Mouse (Mus musculus) bone marrow macrophage, adult 2 months (primary cell): ENCODE measurements around the gene Slc7a7.

Experiments
- CTCF ChIP-seq: IDR thresholded peaks from 2 replicates; pipeline ENCODE4 v1.5.1; 2012; ENCODE audit warnings: low read depth, mild to moderate bottlenecking, low read length, moderate library complexity
- POLR2A ChIP-seq: IDR thresholded peaks from 2 replicates; pipeline ENCODE4 v1.6.1; 2012; ENCODE audit warnings: mild to moderate bottlenecking, low read depth, low read length, borderline replicate concordance

- TF ChIP-seq CTCF (no peak), POLR2A (no peak)
These were observed 11.9 kb upstream of the Slc7a7 start for GRCm38 (mm10) chr14:54429332-54430093.
